Mouse (Mus musculus) lung, postnatal 0 days (tissue): ENCODE measurements around the gene Vip. TPM values are rescaled to one million over a fixed set of nuclear protein-coding genes. Genes with fewer than 3 reads are reported as not detected.
A peak's percentile ranks its signal among the peaks of the same experiment; 100 is the strongest.

Experiments
- ATAC-seq: fragments of 200-750 bp; cut with Nextera tagmentation; 2 replicates; pipeline ENCODE4 v1.8.0; 2017; ENCODE audit warnings: moderate library complexity
- DNase-seq: peaks from one replicate; pipeline ENCODE4 v3.0.0-alpha.2; 2016; ENCODE audit warnings: low spot score
- H3K27ac ChIP-seq: fragments of 300-500 bp; sonication (generic); 2 replicates; pipeline ENCODE4 v1.5.1; 2014; ENCODE audit warnings: antibody characterized with exemption, mild to moderate bottlenecking, low read length, mixed read lengths
- H3K27me3 ChIP-seq: fragments of 300-500 bp; sonication (generic); replicated peaks from 2 replicates; pipeline ENCODE4 v1.6.1; 2014; ENCODE audit warnings: low read length, mixed read lengths; ENCODE audit not compliant: insufficient read depth
- H3K36me3 ChIP-seq: fragments of 300-500 bp; sonication (generic); 2 replicates; pipeline ENCODE4 v1.6.1; 2014; ENCODE audit warnings: low read length, mixed read lengths; ENCODE audit not compliant: insufficient read depth
- H3K4me1 ChIP-seq: fragments of 300-500 bp; sonication (generic); 2 replicates; pipeline ENCODE4 v1.6.1; 2014; ENCODE audit warnings: antibody characterized with exemption, low read depth, low read length, mixed read lengths; ENCODE audit not compliant: insufficient read depth
- H3K4me2 ChIP-seq: fragments of 300-500 bp; sonication (generic); replicated peaks from 2 replicates; pipeline ENCODE4 v1.6.1; 2014; ENCODE audit warnings: low read depth, mild to moderate bottlenecking, low read length, moderate library complexity, mixed read lengths
- H3K4me3 ChIP-seq: fragments of 300-500 bp; sonication (generic); 2 replicates; pipeline ENCODE4 v1.5.1; 2014; ENCODE audit warnings: low read depth, low read length
- H3K9ac ChIP-seq: fragments of 300-500 bp; sonication (generic); replicated peaks from 2 replicates; pipeline ENCODE4 v1.6.1; 2014; ENCODE audit warnings: low read depth, mild to moderate bottlenecking
- H3K9me3 ChIP-seq: fragments of 300-500 bp; sonication (generic); 2 replicates; pipeline ENCODE4 v1.6.1; 2016; ENCODE audit warnings: low read length, mixed read lengths
- CTCF ChIP-seq: IDR thresholded peaks from 2 replicates; pipeline ENCODE4 v1.5.1; 2016; ENCODE audit warnings: antibody characterized with exemption, mild to moderate bottlenecking
- EP300 ChIP-seq: IDR thresholded peaks from 2 replicates; pipeline ENCODE4 v1.6.1; 2016; ENCODE audit warnings: antibody characterized with exemption, mild to moderate bottlenecking, control low read depth
- WGBS: fragments of 180-500 bp; shearing (Covaris S2); extraction: QIAGEN DNeasy Blood & Tissue Kit; methylation state at CpG from one replicate; pipeline ENCODE4 v1.1.7; 2014; 5-methylcytosine and 5-hydroxymethylcytosine counted together
- polyA plus RNA-seq: library from polyadenylated mRNA; unstranded; fragments of >200 nt; fragmentation: Nextera tagmentation; extraction: Ambion mirVana; gene quantifications from 2 replicates; pipeline ENCODE4 v1.2.1, GENCODE M21; 2015

Vip gene
- polyA plus RNA-seq, 1 experiment from 2014 or later, result 0.27 TPM

DNA sequence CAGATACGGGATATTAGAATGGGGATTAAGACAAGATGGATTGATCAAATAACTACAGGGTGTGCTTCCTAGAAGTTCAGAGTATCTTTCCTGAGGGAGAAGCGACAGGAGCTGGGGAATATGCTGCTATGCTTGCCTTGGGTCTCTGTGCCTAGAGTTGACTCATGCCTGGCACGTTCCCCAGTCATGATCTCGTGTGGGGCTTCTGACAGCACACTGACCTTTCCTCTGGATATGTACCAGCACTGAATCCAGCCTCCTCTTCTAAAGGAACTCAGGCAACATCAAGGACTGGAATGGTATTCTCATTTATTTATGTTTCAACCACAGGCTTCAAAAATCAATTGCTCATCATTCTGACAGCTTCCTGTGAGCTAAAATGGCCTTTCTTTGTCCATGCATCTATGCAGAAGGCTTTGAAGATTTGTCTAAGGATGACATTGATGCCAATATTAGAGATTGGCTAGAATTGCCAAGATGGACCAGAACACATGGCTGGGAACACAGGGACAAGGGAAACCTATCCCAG, 5.3 kb upstream of the Vip start:
- Histone ChIP-seq H3K4me1 (no peaks in the 10 kb centered on the region), H3K27ac (no peak overlapping the region), H3K4me3 (no peak overlapping the region), H3K9ac (no peak overlapping the region), H3K4me2 (no peak overlapping the region), H3K36me3 (no peaks in the 10 kb centered on the region), H3K27me3 (no peaks in the 10 kb centered on the region), H3K9me3 (no peaks in the 10 kb centered on the region)
- WGBS, result 62% methylated on average over 4 of the region's 4 CpGs
- ATAC-seq (no peak), DNase-seq (no peak)
- TF ChIP-seq EP300, result no peak
- no peak for TF ChIP-seq CTCF

DNA sequence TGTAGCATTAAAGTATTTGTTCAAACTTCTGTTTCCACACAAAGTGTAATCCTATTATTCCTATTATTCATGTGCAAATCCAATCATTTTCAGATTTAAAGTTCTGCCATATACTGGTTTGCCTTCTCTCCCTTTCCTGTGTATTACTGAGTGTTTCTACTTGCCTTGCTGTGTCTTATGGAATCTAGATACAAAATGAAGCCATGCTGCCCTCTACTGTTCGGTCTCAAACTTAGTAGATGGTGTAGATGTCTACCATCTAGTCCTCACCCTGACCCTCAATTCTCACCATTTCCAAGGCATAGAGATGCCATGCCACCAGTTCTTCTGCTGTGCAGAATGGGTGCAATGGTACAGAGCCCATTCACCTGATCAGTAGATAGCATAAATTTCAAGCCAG, 4.7 kb upstream of the Vip start:
- no peak for TF ChIP-seq EP300
- TF ChIP-seq CTCF, result peak; percentile 72
- DNase-seq (peak; percentile 39), ATAC-seq (no peak)
- Histone ChIP-seq H3K27ac (no peak overlapping the region), H3K27me3 (no peaks in the 10 kb centered on the region), H3K4me1 (no peaks in the 10 kb centered on the region), H3K9ac (no peak overlapping the region), H3K4me2 (no peak overlapping the region), H3K9me3 (no peaks in the 10 kb centered on the region), H3K4me3 (no peak overlapping the region), H3K36me3 (no peaks in the 10 kb centered on the region)
- 30% methylated on average over 1 of the region's 1 CpGs for WGBS

DNA sequence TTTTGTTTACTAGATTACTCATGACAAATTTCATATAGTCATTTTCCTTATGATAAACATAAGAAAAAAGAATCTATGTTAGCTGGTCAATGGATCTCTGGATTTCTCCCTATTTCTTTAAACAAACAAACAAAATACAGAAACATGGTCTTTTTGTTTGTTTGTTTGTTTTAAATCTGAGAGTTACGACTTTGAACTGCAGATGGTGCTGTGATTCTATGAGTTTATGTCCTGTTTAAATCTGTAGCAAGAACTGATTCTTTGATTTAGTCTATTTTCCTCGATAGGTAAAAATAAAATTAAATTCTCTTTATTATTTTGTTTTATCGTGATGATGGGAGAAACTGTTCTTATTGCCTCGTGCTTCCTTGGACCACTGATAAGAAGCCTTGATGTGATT, 1.7 kb upstream of the Vip start:
- Histone ChIP-seq H3K27ac (no peak overlapping the region), H3K4me1 (no peaks in the 10 kb centered on the region), H3K9ac (no peak overlapping the region), H3K4me3 (no peak overlapping the region), H3K36me3 (no peaks in the 10 kb centered on the region), H3K27me3 (no peaks in the 10 kb centered on the region), H3K4me2 (no peak overlapping the region), H3K9me3 (no peaks in the 10 kb centered on the region)
- TF ChIP-seq CTCF (no peak), EP300 (no peak)
- no peak for ATAC-seq
- 71% methylated on average over 4 of the region's 4 CpGs for WGBS
- no peak for DNase-seq

DNA sequence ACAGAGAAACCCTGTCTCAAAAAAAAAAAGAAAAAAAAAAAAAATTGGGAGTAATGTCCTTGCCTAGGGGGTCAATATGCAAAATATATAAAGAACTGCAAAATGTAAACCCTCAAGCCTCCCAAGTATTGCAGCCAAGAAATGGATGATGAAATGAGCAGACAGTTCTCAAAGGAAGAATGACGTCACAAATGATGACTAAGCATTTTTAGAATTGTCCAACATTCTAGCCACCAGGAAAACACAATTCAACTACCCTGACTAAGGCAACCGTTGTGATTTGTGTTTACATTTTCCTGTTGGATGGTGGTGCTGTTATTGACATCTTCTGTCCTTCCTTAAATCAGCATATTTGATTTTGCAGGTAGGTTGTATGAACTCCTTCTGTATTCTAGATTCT, 42.3 kb downstream of the Vip start:
- Histone ChIP-seq H3K4me2 (no peak overlapping the region), H3K27ac (no peak overlapping the region), H3K9me3 (no peaks in the 10 kb centered on the region), H3K36me3 (no peaks in the 10 kb centered on the region), H3K4me3 (no peak overlapping the region), H3K4me1 (no peaks in the 10 kb centered on the region), H3K9ac (no peak overlapping the region), H3K27me3 (no peaks in the 10 kb centered on the region)
- ATAC-seq (no peak), DNase-seq (no peak)
- TF ChIP-seq EP300 (no peak), CTCF (no peak)
- WGBS, result 60% methylated on average over 2 of the region's 2 CpGs

DNA sequence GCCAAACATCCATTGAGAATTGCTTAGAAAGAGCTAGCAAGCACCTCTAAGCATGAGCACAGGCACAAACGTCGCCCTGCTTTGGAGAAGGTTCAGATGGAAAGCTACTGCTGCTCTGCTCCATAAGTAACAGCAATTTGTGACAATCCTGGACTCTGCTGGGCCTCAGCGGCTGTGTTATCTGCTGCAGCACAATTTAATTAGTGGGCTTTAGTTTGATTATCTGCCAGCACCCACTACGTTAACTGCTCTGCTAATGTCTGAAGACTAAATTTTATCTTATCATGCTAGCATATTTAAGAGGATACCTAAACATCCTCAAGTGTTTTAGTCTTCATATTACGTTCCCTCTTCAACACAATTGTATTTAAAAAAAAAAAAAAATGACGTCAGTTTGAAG, 46.6 kb downstream of the Vip start:
- Histone ChIP-seq H3K36me3 (no peaks in the 10 kb centered on the region), H3K4me1 (no peaks in the 10 kb centered on the region), H3K4me3 (no peak overlapping the region), H3K27ac (no peak overlapping the region), H3K4me2 (no peak overlapping the region), H3K9me3 (no peaks in the 10 kb centered on the region), H3K27me3 (no peaks in the 10 kb centered on the region), H3K9ac (no peak overlapping the region)
- ATAC-seq (peak; percentile 78), DNase-seq (peak; percentile 18)
- TF ChIP-seq CTCF (no peak), EP300 (peak; percentile 44; the same call in 1 of the 2 replicates)
- 20% methylated on average over 6 of the region's 6 CpGs for WGBS

DNA sequence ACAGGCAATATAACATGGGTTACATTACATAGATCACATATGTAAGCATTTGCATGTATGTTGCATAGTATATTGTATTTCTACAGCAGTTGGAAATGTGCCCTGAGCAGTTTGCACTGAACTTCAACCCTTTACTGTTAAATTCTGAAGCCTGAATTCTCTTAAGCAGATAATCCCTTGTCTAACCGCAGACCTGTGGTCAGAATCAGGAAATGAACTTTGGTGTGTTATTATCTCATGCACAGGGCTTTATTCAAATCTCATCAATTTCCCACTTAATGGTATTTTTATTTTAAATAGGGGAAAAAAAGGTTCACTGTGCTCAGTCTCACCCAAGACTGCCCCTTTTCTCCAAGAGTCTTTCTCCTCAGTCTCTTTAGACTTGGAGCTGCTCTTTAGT, 55.3 kb downstream of the Vip start:
- H3K36me3 ChIP-seq, result no peaks in the 10 kb centered on the region
- ATAC-seq, result no peak
- H3K9ac ChIP-seq, result no peak overlapping the region
- H3K27me3 ChIP-seq, result no peaks in the 10 kb centered on the region
- TF ChIP-seq CTCF (no peak), EP300 (no peak)
- 45% methylated on average over 1 of the region's 1 CpGs for WGBS
- H3K4me1 ChIP-seq, result no peaks in the 10 kb centered on the region
- no peak for DNase-seq
- H3K27ac ChIP-seq, result no peak overlapping the region
- H3K4me3 ChIP-seq, result no peak overlapping the region
- H3K4me2 ChIP-seq, result no peak overlapping the region
- no peaks in the 10 kb centered on the region for H3K9me3 ChIP-seq

Other genes with a start within 250 kb of the Vip start
- 6.2 and 8.0 TPM in 2 replicates for gene Syne1, start 87.7 kb upstream of the Vip start, polyA plus RNA-seq
- gene Myct1, start 45.4 kb upstream of the Vip start, polyA plus RNA-seq, result 23.7 and 27.3 TPM in 2 replicates
- gene Fbxo5, start 166.4 kb downstream of the Vip start, polyA plus RNA-seq, result 8.4 TPM in 2 replicates
- gene Mtrf1l, start 184.7 kb downstream of the Vip start, polyA plus RNA-seq, result 13.1 and 13.7 TPM in 2 replicates